Mouse (Mus musculus) midbrain, embryonic 13.5 days (tissue): Measurements from ENCODE around the gene Lrrc23. TPM values are rescaled to one million over a fixed set of nuclear protein-coding genes. Genes with fewer than 3 reads are reported as not detected.

Source experiments
- ATAC-seq: fragments of 200-750 bp; cut with Nextera tagmentation; 2 replicates; pipeline ENCODE4 v1.8.0; 2017; ENCODE audit warnings: mild to moderate bottlenecking, moderate TSS enrichment, moderate library complexity
- H3K27ac ChIP-seq: fragments of 300-500 bp; sonication (generic); 2 replicates; pipeline ENCODE4 v1.5.1; 2015; ENCODE audit warnings: inconsistent platforms, mild to moderate bottlenecking, moderate library complexity
- H3K27me3 ChIP-seq: fragments of 300-500 bp; sonication (generic); 2 replicates; pipeline ENCODE4 v1.6.1; 2015; ENCODE audit warnings: mild to moderate bottlenecking, inconsistent platforms
- H3K36me3 ChIP-seq: fragments of 300-500 bp; sonication (generic); 2 replicates; pipeline ENCODE4 v1.6.1; 2015; ENCODE audit warnings: mild to moderate bottlenecking, inconsistent platforms
- H3K4me1 ChIP-seq: fragments of 300-500 bp; sonication (generic); replicated peaks from 2 replicates; pipeline ENCODE4 v1.6.1; 2015; ENCODE audit warnings: inconsistent platforms
- H3K4me2 ChIP-seq: fragments of 300-500 bp; sonication (generic); replicated peaks from 2 replicates; pipeline ENCODE4 v1.6.1; 2015; ENCODE audit warnings: moderate library complexity, mild to moderate bottlenecking, inconsistent platforms
- H3K4me3 ChIP-seq: fragments of 300-500 bp; sonication (generic); replicated peaks from 2 replicates; pipeline ENCODE4 v1.5.1; 2015; ENCODE audit warnings: mild to moderate bottlenecking, inconsistent platforms
- H3K9ac ChIP-seq: fragments of 300-500 bp; sonication (generic); replicated peaks from 2 replicates; pipeline ENCODE4 v1.6.1; 2015; ENCODE audit warnings: mild to moderate bottlenecking, inconsistent platforms
- H3K9me3 ChIP-seq: fragments of 300-500 bp; sonication (generic); 2 replicates; pipeline ENCODE4 v1.6.1; 2016; ENCODE audit warnings: mild to moderate bottlenecking, inconsistent platforms
- WGBS: fragments of 180-500 bp; shearing (Covaris S2); methylation state at CpG from one replicate; pipeline ENCODE4 v1.1.7; 2015; 5-methylcytosine and 5-hydroxymethylcytosine counted together
- polyA plus RNA-seq: library from polyadenylated mRNA; unstranded; fragments of >200 nt; fragmentation: Nextera tagmentation; extraction: Ambion mirVana; gene quantifications from 2 replicates; pipeline ENCODE4 v1.2.1, GENCODE M21; 2015

Lrrc23 gene
- polyA plus RNA-seq, 1 experiment from 2014 or later = 4.3 TPM

DNA sequence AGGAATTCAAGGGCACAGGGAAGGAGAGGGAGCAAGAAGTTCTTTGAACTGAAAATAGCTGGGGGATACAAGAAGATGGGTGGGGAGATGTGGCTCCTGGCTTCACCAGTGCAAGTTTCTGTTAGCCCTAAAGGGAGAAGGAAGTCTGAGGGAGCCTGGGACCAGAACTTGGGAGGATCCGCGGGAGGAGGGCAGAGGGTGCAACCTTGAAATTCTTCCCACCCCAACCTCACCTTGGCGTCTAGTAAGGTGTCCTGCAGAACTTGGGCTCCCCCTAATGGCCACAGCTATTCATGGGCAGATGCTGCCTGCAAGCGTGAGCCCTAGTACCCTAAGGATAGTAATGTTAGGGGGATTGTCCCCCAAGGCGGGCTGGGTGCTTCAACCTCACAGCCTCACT lies 20.3 kb downstream of the Lrrc23 start:
- H3K27me3 ChIP-seq = no peaks in the 10 kb centered on the region
- H3K4me1 ChIP-seq = peaks cover 40% of the 10 kb centered on the region
- H3K27ac ChIP-seq = no peak overlapping the region
- 0 out of 2 replicates have a peak overlapping the region, but pooled peaks have one; percentile 44 for H3K9ac ChIP-seq
- H3K9me3 ChIP-seq = no peaks in the 10 kb centered on the region
- WGBS = 3% methylated on average over 5 of the region's 5 CpGs
- no peaks in the 10 kb centered on the region for H3K36me3 ChIP-seq
- ATAC-seq = no peak
- 0 out of 2 replicates have a peak overlapping the region, but pooled peaks have one; percentile 79 for H3K4me2 ChIP-seq
- no peak overlapping the region for H3K4me3 ChIP-seq

GRCm38 (mm10) chr6:124758849-124759232 lies 20.7 kb downstream of the Lrrc23 start:
- 58% methylated on average over 2 of the region's 2 CpGs for WGBS
- Histone ChIP-seq H3K4me3 (no peak overlapping the region), H3K27ac (peak overlapping the region; percentile 98), H3K36me3 (no peaks in the 10 kb centered on the region), H3K9ac (no peak overlapping the region), H3K9me3 (no peaks in the 10 kb centered on the region), H3K4me1 (peaks cover 44% of the 10 kb centered on the region), H3K27me3 (no peaks in the 10 kb centered on the region), H3K4me2 (peak overlapping the region; percentile 79; the same call in 1 of the 2 replicates)
- ATAC-seq = no peak

DNA sequence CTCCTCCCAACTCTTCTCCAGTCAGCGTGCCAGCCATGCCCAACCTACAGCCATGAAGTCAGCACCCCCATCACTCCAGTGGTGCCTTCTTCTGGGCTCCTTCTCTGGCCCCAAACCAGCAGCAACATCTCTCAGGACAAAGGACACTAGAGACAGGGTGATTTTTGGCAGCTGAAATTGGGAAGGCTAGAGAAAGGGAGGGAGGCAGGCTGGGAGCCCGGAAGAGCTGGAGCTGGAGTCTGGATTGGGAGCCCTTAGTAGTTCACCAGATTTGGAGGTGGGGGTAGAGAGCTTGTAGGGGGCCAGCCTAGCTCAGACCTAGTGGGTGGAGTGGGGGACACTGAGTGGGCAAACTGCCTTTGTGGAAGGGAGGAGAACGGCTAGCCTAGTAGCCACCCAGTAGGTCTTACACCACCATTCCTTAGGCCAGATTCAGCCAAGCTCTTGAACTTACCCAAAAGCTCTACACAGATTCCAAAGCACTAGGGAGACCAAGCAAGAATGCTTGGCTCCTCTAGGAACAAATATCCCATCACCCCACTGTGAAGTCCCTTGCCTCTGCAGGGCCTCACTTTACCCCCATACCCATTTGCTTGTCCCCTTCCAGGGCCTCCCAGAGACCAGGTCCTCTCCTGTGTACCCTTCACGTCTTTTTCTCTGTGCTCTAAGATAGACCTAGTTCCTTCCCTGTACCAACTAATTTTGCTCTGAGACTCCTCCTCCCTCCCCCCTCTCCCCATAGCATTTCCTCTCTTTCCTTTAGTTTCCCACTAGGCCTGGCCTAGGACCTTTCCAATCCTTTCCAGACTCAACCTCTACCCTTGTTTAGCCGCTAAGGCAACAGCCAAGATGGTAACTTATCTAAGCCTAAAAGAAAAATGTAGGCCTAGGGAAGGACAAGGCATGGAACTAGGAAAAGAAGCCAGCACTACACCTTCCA lies 21.3 kb downstream of the Lrrc23 start:
- Histone ChIP-seq H3K9me3 (no peaks in the 10 kb centered on the region), H3K36me3 (no peaks in the 10 kb centered on the region), H3K4me1 (peaks cover 51% of the 10 kb centered on the region), H3K9ac (peak overlapping the region; percentile 95; the same call in 1 of the 2 replicates), H3K4me2 (peak overlapping the region; percentile 79), H3K27ac (peak overlapping the region; percentile 98), H3K27me3 (no peaks in the 10 kb centered on the region), H3K4me3 (peak overlapping the region; percentile 84)
- peak; percentile 12; the same call in 1 of the 2 replicates for ATAC-seq
- 18% methylated on average over 5 of the region's 5 CpGs for WGBS

DNA sequence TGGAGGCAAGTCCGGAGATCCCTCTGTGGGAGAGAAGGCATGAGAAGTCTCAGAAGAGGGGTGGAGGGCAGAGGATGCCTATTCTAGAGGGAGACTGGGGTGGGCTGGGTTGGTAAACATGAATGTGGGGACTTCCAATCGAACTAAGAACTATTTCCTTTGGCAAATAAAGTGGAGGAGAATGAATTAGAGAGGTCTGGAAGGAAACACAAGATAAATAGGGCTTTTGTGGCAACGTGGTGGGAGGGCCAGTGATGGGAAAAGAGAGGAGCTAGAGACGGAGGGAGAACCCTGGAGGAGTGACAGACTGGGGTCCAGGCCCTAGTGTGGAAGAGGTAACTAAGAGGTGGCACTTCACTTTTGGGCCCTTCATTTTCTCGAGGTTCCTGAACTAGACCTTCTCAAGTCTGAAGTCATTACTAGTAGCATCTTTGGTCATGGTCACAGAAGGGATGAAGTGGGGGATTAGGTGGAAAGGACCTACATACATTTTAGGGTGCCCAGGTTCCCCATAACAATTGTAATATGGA lies 22.1 kb downstream of the Lrrc23 start:
- H3K36me3 ChIP-seq = no peaks in the 10 kb centered on the region; the same call in 1 of the 2 replicates
- no peak for ATAC-seq
- WGBS = 3% methylated on average over 5 of the region's 5 CpGs
- H3K27ac ChIP-seq = peak overlapping the region; percentile 98
- no peaks in the 10 kb centered on the region for H3K27me3 ChIP-seq
- H3K9me3 ChIP-seq = no peaks in the 10 kb centered on the region
- H3K4me1 ChIP-seq = peaks cover 55% of the 10 kb centered on the region
- peak overlapping the region; percentile 95 for H3K9ac ChIP-seq
- peak overlapping the region; percentile 79 for H3K4me2 ChIP-seq
- peak overlapping the region; percentile 84 for H3K4me3 ChIP-seq

- H3K4me3 ChIP-seq = peak overlapping the region; percentile 84
- no peaks in the 10 kb centered on the region for H3K9me3 ChIP-seq
- H3K9ac ChIP-seq = peak overlapping the region; percentile 95
- peak overlapping the region; percentile 98 for H3K27ac ChIP-seq
- ATAC-seq = peak; percentile 77
- peaks cover 55% of the 10 kb centered on the region for H3K4me1 ChIP-seq
- H3K4me2 ChIP-seq = peak overlapping the region; percentile 79
- no peaks in the 10 kb centered on the region for H3K27me3 ChIP-seq
- under 1% methylated on average over 51 of the region's 54 CpGs for WGBS
- no peaks in the 10 kb centered on the region; the same call in 1 of the 2 replicates for H3K36me3 ChIP-seq
Observed at GRCm38 (mm10) chr6:124756652-124757350, 22.7 kb downstream of the Lrrc23 start.

DNA sequence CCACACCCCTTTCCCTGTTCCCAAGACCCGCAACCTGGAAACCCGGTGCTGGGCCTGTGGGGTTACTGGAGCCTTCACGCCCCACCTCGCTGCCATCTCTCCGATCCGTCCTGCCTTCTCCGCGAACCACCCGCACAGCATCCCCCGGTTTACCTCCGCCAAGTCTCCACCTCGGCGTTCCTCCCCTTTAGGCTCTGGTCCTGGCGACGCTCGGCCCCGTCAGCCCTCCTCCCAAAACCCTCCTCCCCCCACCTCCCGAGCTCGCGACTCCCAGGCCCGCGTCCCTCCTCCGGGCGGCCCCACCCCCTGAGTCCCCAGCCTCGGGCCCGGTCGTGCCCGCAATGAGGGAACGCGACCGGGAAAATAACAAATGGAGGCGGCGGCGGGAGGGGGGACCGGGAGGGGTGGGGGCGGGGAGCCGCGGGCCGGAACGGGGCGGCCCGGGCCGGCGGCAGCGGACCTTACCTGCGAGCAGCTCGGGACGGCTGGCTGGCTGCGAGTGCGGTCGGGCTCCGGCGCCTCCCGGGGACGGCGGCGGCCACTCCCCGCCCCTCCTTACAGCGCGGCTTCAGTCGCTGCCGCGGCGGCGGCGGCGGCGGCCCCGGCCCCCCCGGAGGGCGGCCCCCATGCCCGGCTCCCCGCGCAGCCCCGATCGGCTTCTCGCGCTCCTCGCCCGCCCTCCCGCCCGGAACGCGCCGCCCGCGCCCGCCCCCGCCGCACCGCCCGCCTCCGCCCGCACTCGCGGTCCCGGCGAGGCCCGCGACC lies 23.5 kb downstream of the Lrrc23 start, which contains the start of the genes Gm45234 and Atn1:
Gm45234 (minus strand) TSS at position 191 of the 765 bp plus-strand sequence.
Atn1 (minus strand) TSS at position 694 of the 765 bp plus-strand sequence.
- ATAC-seq = peak; percentile 68

GRCm38 (mm10) chr6:124755306-124755705 lies 24.2 kb downstream of the Lrrc23 start:
- H3K4me1 ChIP-seq = peaks cover 55% of the 10 kb centered on the region
- peak overlapping the region; percentile 84 for H3K4me3 ChIP-seq
- H3K27ac ChIP-seq = peak overlapping the region; percentile 98
- H3K9me3 ChIP-seq = no peaks in the 10 kb centered on the region
- ATAC-seq = no peak
- peak overlapping the region; percentile 95 for H3K9ac ChIP-seq
- 0% methylated on average over 3 of the region's 3 CpGs for WGBS
- peak overlapping the region; percentile 79 for H3K4me2 ChIP-seq
- H3K27me3 ChIP-seq = no peaks in the 10 kb centered on the region
- H3K36me3 ChIP-seq = no peaks in the 10 kb centered on the region; the same call in 1 of the 2 replicates

More for the DNA sequence above, 23.5 kb downstream of the Lrrc23 start, which contains the start of the genes Gm45234 and Atn1:
- peak within 1 kb of the TSS; percentile 84 for H3K4me3 ChIP-seq
- peak within 1 kb of the TSS; percentile 79 for H3K4me2 ChIP-seq
- H3K27ac ChIP-seq = peak within 1 kb of the TSS; percentile 98
- WGBS = under 1% methylated on average over 51 of the region's 100 CpGs
- no peaks in the 10 kb centered on the region for H3K9me3 ChIP-seq
- H3K9ac ChIP-seq = peak within 1 kb of the TSS; percentile 95
- H3K36me3 ChIP-seq = no peaks in the 10 kb centered on the region; the same call in 1 of the 2 replicates
- peaks cover 55% of the 10 kb centered on the region for H3K4me1 ChIP-seq
- no peaks in the 10 kb centered on the region for H3K27me3 ChIP-seq

- H3K4me3 ChIP-seq = no peak overlapping the region
- no peak overlapping the region for H3K27ac ChIP-seq
- H3K4me1 ChIP-seq = peaks cover 48% of the 10 kb centered on the region
- 95% methylated on average over 2 of the region's 2 CpGs for WGBS
- H3K27me3 ChIP-seq = no peaks in the 10 kb centered on the region
- peak overlapping the region; percentile 79; the same call in 1 of the 2 replicates for H3K4me2 ChIP-seq
- no peak overlapping the region for H3K9ac ChIP-seq
- H3K9me3 ChIP-seq = no peaks in the 10 kb centered on the region
- peaks cover 10% of the 10 kb centered on the region for H3K36me3 ChIP-seq
- no peak for ATAC-seq
Observed at GRCm38 (mm10) chr6:124753861-124754260, 25.7 kb downstream of the Lrrc23 start.

- H3K4me1 ChIP-seq = peaks cover 41% of the 10 kb centered on the region
- no peak overlapping the region for H3K27ac ChIP-seq
- no peaks in the 10 kb centered on the region for H3K27me3 ChIP-seq
- WGBS = 85% methylated on average over 8 of the region's 8 CpGs
- no peak for ATAC-seq
- peaks cover 34% of the 10 kb centered on the region for H3K36me3 ChIP-seq
- H3K9me3 ChIP-seq = no peaks in the 10 kb centered on the region
- H3K4me2 ChIP-seq = no peak overlapping the region
- no peak overlapping the region for H3K4me3 ChIP-seq
- H3K9ac ChIP-seq = no peak overlapping the region
Observed at GRCm38 (mm10) chr6:124750405-124750804, 29.1 kb downstream of the Lrrc23 start.

DNA sequence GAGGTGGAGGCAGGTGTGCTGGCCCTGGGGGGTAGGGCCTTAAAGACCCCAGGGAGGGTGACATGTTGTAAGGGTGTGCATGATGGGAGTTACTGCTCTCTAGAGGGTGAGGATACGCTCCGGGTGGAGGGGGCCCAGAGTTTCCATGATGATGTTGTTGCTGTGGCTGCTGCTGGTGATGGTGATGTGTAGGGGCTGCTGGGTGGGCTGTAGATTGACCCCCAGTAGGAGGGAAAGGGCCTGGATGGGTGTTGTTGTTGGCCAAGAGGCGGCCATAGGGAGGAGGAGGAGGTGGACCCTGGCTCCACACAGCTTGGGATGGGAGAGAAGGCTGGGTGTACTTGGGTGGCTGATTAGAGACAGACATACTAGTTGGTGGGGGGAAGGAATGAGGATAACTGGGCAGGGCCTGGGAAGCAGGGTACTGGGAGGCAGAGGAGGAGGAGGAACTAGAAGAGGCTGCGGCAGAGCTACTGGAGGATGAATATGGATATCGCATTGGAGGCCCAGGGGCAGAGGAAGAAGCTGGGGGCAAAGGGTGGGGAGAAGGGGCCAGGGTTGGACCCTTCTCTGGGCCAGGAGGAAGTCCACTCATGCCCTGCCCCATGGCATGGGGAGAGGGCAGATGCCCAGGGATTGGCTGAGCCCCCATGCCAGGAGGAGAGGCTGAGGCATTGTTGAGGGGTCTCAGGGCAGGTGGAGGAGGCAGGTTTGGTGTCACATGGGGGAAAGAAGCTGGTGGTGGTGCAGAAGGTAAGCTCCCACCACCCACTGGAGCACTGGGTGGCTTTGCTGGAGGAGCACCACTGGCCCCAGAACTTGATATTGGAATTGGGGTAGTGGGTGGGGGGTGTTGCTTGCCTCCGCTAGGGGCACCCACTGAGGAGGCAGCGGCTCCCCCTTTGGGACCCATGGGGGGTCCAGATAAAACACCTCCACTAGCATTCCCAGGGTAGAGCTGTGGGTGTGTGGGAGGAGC lies 32.6 kb downstream of the Lrrc23 start:
- Histone ChIP-seq H3K27me3 (no peaks in the 10 kb centered on the region), H3K4me3 (peak overlapping the region; percentile 50), H3K4me2 (peak overlapping the region; percentile 97), H3K9ac (peak overlapping the region; percentile 80; the same call in 1 of the 2 replicates), H3K9me3 (no peaks in the 10 kb centered on the region), H3K36me3 (peaks cover 59% of the 10 kb centered on the region), H3K27ac (peak overlapping the region; percentile 93), H3K4me1 (peaks cover 24% of the 10 kb centered on the region)
- 90% methylated on average over 7 of the region's 7 CpGs for WGBS
- ATAC-seq = peak; percentile 3; the same call in 1 of the 2 replicates
